Mouse (Mus musculus) megakaryocyte, embryonic 14.5 days (primary cell): ENCODE data around the gene Egln1. TPM values are rescaled to one million over a fixed set of nuclear protein-coding genes. Genes with fewer than 3 reads are reported as not detected.

ENCODE experiments used
- H3K27me3 ChIP-seq: replicated peaks from 2 replicates; pipeline ENCODE3; 2012; ENCODE audit warnings: inconsistent platforms
- H3K36me3 ChIP-seq: replicated peaks from 2 replicates; pipeline ENCODE3; 2012; ENCODE audit warnings: low read length, inconsistent platforms, mixed read lengths
- H3K4me1 ChIP-seq: 2 replicates; pipeline ENCODE4 v1.6.1; 2012; ENCODE audit warnings: inconsistent platforms
- H3K4me3 ChIP-seq: replicated peaks from 2 replicates; pipeline ENCODE3; 2012; ENCODE audit warnings: moderate library complexity, mild to moderate bottlenecking, inconsistent platforms
- H3K9me3 ChIP-seq: 2 replicates; pipeline ENCODE4 v1.6.1; 2012; ENCODE audit warnings: inconsistent platforms
- FLI1 ChIP-seq: IDR thresholded peaks from 2 replicates; pipeline ENCODE4 v1.6.1; 2012; ENCODE audit warnings: low read length, inconsistent platforms, mixed read lengths
- GATA1 ChIP-seq: IDR thresholded peaks from 3 replicates; pipeline ENCODE4 v1.6.1; 2012; ENCODE audit warnings: mixed read lengths, low read length, inconsistent platforms, borderline replicate concordance
- polyA plus RNA-seq: library from polyadenylated mRNA; stranded (reverse); fragments of >175 nt; gene quantifications from 2 replicates; pipeline ENCODE4 v1.2.3, GENCODE M21; 2012; ENCODE audit warnings: low replicate concordance; ENCODE audit not compliant: insufficient read depth

Gene Egln1
- polyA plus RNA-seq, 1 experiment, result 14.0 TPM

DNA sequence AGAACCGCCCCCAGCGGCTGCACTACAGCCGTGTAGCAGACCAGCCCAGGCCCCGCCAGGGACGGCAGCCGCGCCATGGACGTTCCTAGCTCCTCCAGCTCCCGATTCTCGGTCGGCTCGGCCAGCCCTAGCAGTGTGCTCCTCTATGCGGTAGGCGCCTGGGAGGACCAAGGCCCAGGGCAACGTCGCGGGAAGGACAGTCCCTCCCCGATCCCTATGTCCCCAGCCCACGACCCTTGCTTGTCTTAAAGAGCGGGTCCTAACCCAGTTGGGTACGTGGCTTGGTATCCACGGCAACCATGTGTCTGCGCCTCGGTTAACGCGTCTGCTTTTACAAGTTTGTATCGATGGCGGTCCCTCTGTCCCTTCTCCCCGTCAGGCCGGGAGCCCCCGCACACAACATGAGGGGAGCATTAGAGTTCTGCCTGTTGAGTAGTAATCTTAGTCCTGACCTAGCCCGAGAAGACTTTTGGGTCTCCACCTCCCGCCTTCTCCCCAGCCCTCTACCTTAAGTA lies 85.9 kb downstream of the Egln1 start:
- Histone ChIP-seq H3K4me3 (peak overlapping the region; percentile 99), H3K27me3 (no peaks in the 10 kb centered on the region), H3K4me1 (peaks cover 90% of the 10 kb centered on the region), H3K9me3 (no peaks in the 10 kb centered on the region), H3K36me3 (peaks cover 39% of the 10 kb centered on the region)
- no peak for TF ChIP-seq GATA1

DNA sequence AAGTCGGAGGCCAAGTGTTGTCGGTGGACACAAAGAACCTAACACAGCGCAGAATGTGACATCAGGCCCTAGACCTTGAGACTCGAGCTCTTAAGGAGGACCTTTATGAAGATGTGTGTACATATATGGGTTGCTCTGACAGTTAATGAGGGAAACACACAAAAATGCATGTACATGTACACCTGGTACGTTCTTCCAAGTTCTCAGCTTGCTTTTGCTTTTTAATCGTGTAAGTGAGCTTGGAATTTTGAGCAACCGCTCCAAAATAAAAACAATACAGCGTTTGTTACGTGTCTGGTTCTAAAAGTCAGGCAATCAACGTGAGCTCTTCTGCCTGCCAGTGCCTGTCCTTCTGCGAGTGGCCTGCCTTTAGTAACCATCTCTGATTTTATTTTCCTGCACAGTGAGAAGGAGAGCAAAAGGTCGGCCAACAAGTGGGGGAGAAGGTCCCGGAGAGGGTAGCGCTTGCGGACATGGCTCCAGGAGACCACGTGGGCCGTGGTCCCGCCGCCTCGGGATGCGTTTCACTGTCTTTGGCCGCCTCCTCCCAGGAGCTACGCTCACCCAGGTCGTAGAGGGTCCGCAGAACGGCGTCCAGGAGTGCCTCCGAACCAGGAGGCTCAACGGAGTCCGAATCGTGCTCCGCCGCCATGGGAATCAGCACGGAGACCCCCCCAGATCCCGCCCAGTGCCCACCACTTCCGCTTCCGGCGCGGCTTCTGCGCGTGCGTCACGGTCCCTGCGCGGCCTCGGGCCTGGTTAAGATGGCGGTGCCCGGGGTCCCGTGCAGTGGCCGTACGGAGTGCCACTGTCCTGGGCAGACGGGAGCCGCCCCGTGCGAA lies 86.6 kb downstream of the Egln1 start, which contains the start of the genes Gnpat and 2810004N23Rik:
Gene Gnpat, plus strand, starts transcription at position 713 of the 842 bp plus-strand sequence.
Gene 2810004N23Rik, minus strand, starts transcription at position 800 of the 842 bp plus-strand sequence.
- H3K9me3 ChIP-seq, result no peaks in the 10 kb centered on the region
- H3K27me3 ChIP-seq, result no peaks in the 10 kb centered on the region
- peak within 1 kb of the TSS; percentile 99 for H3K4me3 ChIP-seq
- TF ChIP-seq GATA1, result no peak
- peak; percentile 72; the same call in 1 of the 2 replicates for TF ChIP-seq FLI1
- peaks cover 43% of the 10 kb centered on the region for H3K36me3 ChIP-seq
- peaks cover 90% of the 10 kb centered on the region for H3K4me1 ChIP-seq

DNA sequence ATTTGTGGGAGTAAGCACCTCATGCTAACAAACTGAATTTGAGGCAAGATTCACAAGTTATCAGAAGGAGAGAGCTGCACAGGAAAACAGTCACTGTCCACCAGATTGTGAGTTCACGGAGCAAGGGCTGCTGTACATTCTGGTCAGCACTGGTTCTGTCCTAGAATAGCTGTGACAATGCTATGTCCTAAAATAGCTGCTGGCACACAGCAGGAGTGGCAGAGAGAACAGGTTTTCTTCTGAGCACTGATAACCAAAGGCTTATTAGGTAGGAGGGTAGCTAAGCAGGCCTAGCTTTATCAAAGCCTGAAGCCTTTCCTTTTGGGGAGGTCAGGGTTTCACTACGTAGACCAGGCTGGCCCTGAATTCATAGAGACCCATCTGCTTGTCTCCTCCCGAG lies 88.9 kb downstream of the Egln1 start:
- no peak for TF ChIP-seq GATA1
- no peak for TF ChIP-seq FLI1
- peak overlapping the region; percentile 65 for H3K4me3 ChIP-seq
- H3K9me3 ChIP-seq, result peaks cover 4% of the 10 kb centered on the region; the same call in 1 of the 2 replicates
- H3K4me1 ChIP-seq, result peaks cover 85% of the 10 kb centered on the region
- peaks cover 58% of the 10 kb centered on the region for H3K36me3 ChIP-seq
- H3K27me3 ChIP-seq, result no peaks in the 10 kb centered on the region

DNA sequence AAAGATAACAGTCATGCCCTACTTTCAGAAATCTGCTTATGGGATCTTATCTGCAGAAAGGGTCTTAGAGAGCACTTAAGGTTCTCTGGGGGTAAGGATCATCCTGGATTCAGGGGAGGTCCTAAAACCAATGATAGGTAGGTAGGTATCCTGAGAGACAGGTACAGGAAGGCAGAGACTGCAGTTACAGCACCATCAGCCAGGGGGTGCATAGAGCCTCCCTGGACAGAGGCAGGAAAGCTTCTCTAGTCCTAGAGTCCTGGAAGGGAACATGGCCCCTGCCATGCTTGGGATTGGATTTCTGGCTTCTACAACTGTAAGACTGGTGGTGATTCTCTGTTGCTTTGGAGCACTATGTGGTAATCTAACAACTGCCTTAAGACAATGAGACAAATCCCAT lies 89.7 kb downstream of the Egln1 start:
- peaks cover 61% of the 10 kb centered on the region for H3K36me3 ChIP-seq
- peaks cover 78% of the 10 kb centered on the region for H3K4me1 ChIP-seq
- H3K27me3 ChIP-seq, result no peaks in the 10 kb centered on the region
- no peak for TF ChIP-seq FLI1
- TF ChIP-seq GATA1, result no peak
- peaks cover 11% of the 10 kb centered on the region; the same call in 1 of the 2 replicates for H3K9me3 ChIP-seq
- H3K4me3 ChIP-seq, result no peak overlapping the region

Other genes starting within 250 kb of the Egln1 start
- gene Ttc13, start 227.3 kb downstream of the Egln1 start, polyA plus RNA-seq, result 0.69 and 5.4 TPM in 2 replicates
- 3.8 TPM in 1 of 2 replicates, not detected in the other for gene Arv1, start 227.2 kb downstream of the Egln1 start, polyA plus RNA-seq
- not detected in 2 replicates for gene Fam89a, start 197.5 kb downstream of the Egln1 start, polyA plus RNA-seq
- 0.09 TPM in 1 of 2 replicates, not detected in the other for gene Trim67, start 156.2 kb downstream of the Egln1 start, polyA plus RNA-seq
- 41.4 and 55.3 TPM in 2 replicates for gene Gnpat, start 86.3 kb downstream of the Egln1 start, polyA plus RNA-seq
- 8.3 and 25.4 TPM in 2 replicates for gene 2810004N23Rik, start 86.2 kb downstream of the Egln1 start, polyA plus RNA-seq
- gene Exoc8, start 51.6 kb downstream of the Egln1 start, polyA plus RNA-seq, result 2.1 and 3.3 TPM in 2 replicates
- gene Sprtn, start 51.4 kb downstream of the Egln1 start, polyA plus RNA-seq, result 1.7 and 2.5 TPM in 2 replicates
- 6.0 and 15.0 TPM in 2 replicates for gene Tsnax, start 63.7 kb upstream of the Egln1 start, polyA plus RNA-seq
- 0.19 TPM in 1 of 2 replicates, not detected in the other for gene Disc1, start 104.9 kb upstream of the Egln1 start, polyA plus RNA-seq